8 mouse cellular contexts compared by ENCODE assay signal in genomic region chr14:51083805-51084204, GRCm38 (mm10). TPM values are rescaled to one million over a fixed set of nuclear protein-coding genes. Genes with fewer than 3 reads are reported as not detected.
DNase-seq lines count a peak whose midpoint lies in the region; ATAC-seq and TF ChIP-seq lines count a peak whose summit lies in the region.

No protein-coding gene starts in this region.

- WGBS in kidney, embryonic 15.5 days, result 16% methylated on average over 7 of the region's 7 CpGs
- 63% methylated on average over 7 of the region's 7 CpGs for WGBS in kidney, adult 2 months
- WGBS in intestine, embryonic 16.5 days, result 23% methylated on average over 7 of the region's 7 CpGs

- no peak for TF ChIP-seq CTCF in kidney, adult 2 months (conservative IDR thresholded peaks at IDR 0.05; ENCODE audit: insufficient read depth, insufficient read length, low read depth, low read length)
- no peak for TF ChIP-seq CTCF in cortical plate, adult 2 months (IDR thresholded peaks at IDR 0.05; ENCODE audit: extremely low read depth, insufficient read depth, low read length)

- no peaks in the 10 kb centered on the region for H3K9me3 ChIP-seq in kidney, embryonic 15.5 days (replicated peaks)
- H3K9me3 ChIP-seq in intestine, embryonic 16.5 days (ENCODE audit: control insufficient read depth, low read length), result no peaks in the 10 kb centered on the region

- H3K4me1 ChIP-seq in kidney, embryonic 15.5 days, result peaks cover 20% of the 10 kb centered on the region
- no peaks in the 10 kb centered on the region for H3K4me1 ChIP-seq in kidney, adult 2 months (ENCODE audit: control insufficient read depth, insufficient read depth, low read length)
- H3K4me1 ChIP-seq in cortical plate, adult 2 months (ENCODE audit: control insufficient read depth, insufficient read depth, low read length), result no peaks in the 10 kb centered on the region; the same call in 1 of the 2 replicates
- peaks cover 5% of the 10 kb centered on the region; the same call in 1 of the 2 replicates for H3K4me1 ChIP-seq in intestine, embryonic 16.5 days (ENCODE audit: control insufficient read depth, insufficient read depth, low read length)

- no peak overlapping the region for H3K9ac ChIP-seq in kidney, embryonic 15.5 days
- no peak overlapping the region for H3K9ac ChIP-seq in intestine, embryonic 16.5 days (ENCODE audit: low read depth, low read length)

- H3K4me2 ChIP-seq in kidney, embryonic 15.5 days, result peak overlapping the region; percentile 87
- peak overlapping the region; percentile 79 for H3K4me2 ChIP-seq in intestine, embryonic 16.5 days (ENCODE audit: low read depth, low read length)

- DNase-seq in kidney, adult 2 months, result no peak
- DNase-seq in neural tube, embryonic 10.5 days (ENCODE audit: extremely low spot score, low spot score), result peak; percentile 19
- DNase-seq in cerebellum, adult 11-12 months, result no peak
- no peak for DNase-seq in right cerebral cortex, postnatal 36 days (ENCODE audit: low spot score in 2 of 2)
- DNase-seq in adrenal gland, adult (ENCODE audit: inconsistent age in 2 of 2, low spot score in 1 of 2), result no peak

- ATAC-seq in kidney, embryonic 15.5 days (replicated peaks; ENCODE audit: low FRiP score), result no peak
- ATAC-seq in intestine, embryonic 16.5 days, result no peak

- no peaks in the 10 kb centered on the region for H3K36me3 ChIP-seq in kidney, embryonic 15.5 days
- H3K36me3 ChIP-seq in kidney, adult 2 months (ENCODE audit: control insufficient read depth, insufficient read depth, low read length), result no peaks in the 10 kb centered on the region
- H3K36me3 ChIP-seq in intestine, embryonic 16.5 days (ENCODE audit: control insufficient read depth, insufficient read depth, low read length), result no peaks in the 10 kb centered on the region

- no peak overlapping the region for H3K27ac ChIP-seq in kidney, embryonic 15.5 days
- H3K27ac ChIP-seq in kidney, adult 2 months (ENCODE audit: insufficient read depth, low read depth, low read length), result no peak overlapping the region
- no peak overlapping the region for H3K27ac ChIP-seq in cortical plate, adult 2 months (ENCODE audit: insufficient read depth, low read length)
- H3K27ac ChIP-seq in intestine, embryonic 16.5 days (ENCODE audit: low read length), result no peak overlapping the region

- no peak for TF ChIP-seq POLR2A in kidney, adult 2 months (IDR thresholded peaks at IDR 0.05; ENCODE audit: low read depth, low read length)
- TF ChIP-seq POLR2A in cortical plate, adult 2 months (IDR thresholded peaks at IDR 0.05; ENCODE audit: extremely low read depth, insufficient read depth, low read length), result no peak

- H3K4me3 ChIP-seq in kidney, embryonic 15.5 days (replicated peaks), result peak overlapping the region; percentile 61
- no peak overlapping the region for H3K4me3 ChIP-seq in kidney, adult 2 months (ENCODE audit: insufficient read depth, low read depth, low read length)
- H3K4me3 ChIP-seq in cortical plate, adult 2 months (ENCODE audit: insufficient read depth, low read length), result peak overlapping the region; percentile 85; the same call in 1 of the 2 replicates
- peak overlapping the region; percentile 63 for H3K4me3 ChIP-seq in intestine, embryonic 16.5 days (ENCODE audit: low read length)

- H3K27me3 ChIP-seq in kidney, embryonic 15.5 days, result peaks cover 8% of the 10 kb centered on the region
- H3K27me3 ChIP-seq in kidney, adult 2 months (replicated peaks; ENCODE audit: control insufficient read depth, insufficient read depth, low read length), result no peaks in the 10 kb centered on the region
- H3K27me3 ChIP-seq in intestine, embryonic 16.5 days (replicated peaks; ENCODE audit: control insufficient read depth, insufficient read depth, low read length), result no peaks in the 10 kb centered on the region

RNA-seq across cellular contexts. Expression of gene Rnase4, which starts 7.1 kb away (rescaled TPM):
- polyA plus RNA-seq in kidney, embryonic 15.5 days (2015; fragmentation: Nextera tagmentation; extraction: Ambion mirVana), result 37.8 and 40.5 TPM in 2 replicates
- 35.1 and 41.2 TPM in 2 replicates for polyA plus RNA-seq in kidney, adult 2 months (2012; rRNA removed)
- 31.6 and 34.1 TPM in 2 replicates for polyA plus RNA-seq in cortical plate, adult 2 months (2012; rRNA removed)
- 288 and 336 TPM in 2 replicates for polyA plus RNA-seq in intestine, embryonic 16.5 days (2015; fragmentation: Nextera tagmentation; extraction: Ambion mirVana)

RNA-seq across cellular contexts. Expression of gene Ang, which starts 7.1 kb away (rescaled TPM):
- polyA plus RNA-seq in kidney, embryonic 15.5 days (2015; fragmentation: Nextera tagmentation; extraction: Ambion mirVana), result 8.4 and 9.8 TPM in 2 replicates
- 4.7 and 5.1 TPM in 2 replicates for polyA plus RNA-seq in kidney, adult 2 months (2012; rRNA removed)
- 6.9 and 8.1 TPM in 2 replicates for polyA plus RNA-seq in cortical plate, adult 2 months (2012; rRNA removed)
- polyA plus RNA-seq in intestine, embryonic 16.5 days (2015; fragmentation: Nextera tagmentation; extraction: Ambion mirVana), result 76.1 and 85.7 TPM in 2 replicates

RNA-seq across cellular contexts. Expression of gene Olfr750, which starts 9.6 kb away (rescaled TPM):
- polyA plus RNA-seq in kidney, embryonic 15.5 days (2015; fragmentation: Nextera tagmentation; extraction: Ambion mirVana), result 0.04 TPM in 1 of 2 replicates, not detected in the other
- polyA plus RNA-seq in kidney, adult 2 months (2012; rRNA removed), result not detected in 2 replicates
- polyA plus RNA-seq in cortical plate, adult 2 months (2012; rRNA removed), result not detected in 2 replicates
- polyA plus RNA-seq in intestine, embryonic 16.5 days (2015; fragmentation: Nextera tagmentation; extraction: Ambion mirVana), result not detected in 2 replicates

RNA-seq across cellular contexts. Expression of gene Rnase12, which starts 26.3 kb away (rescaled TPM):
- 10.2 and 11.1 TPM in 2 replicates for polyA plus RNA-seq in kidney, embryonic 15.5 days (2015; fragmentation: Nextera tagmentation; extraction: Ambion mirVana)
- polyA plus RNA-seq in kidney, adult 2 months (2012; rRNA removed), result not detected in 2 replicates
- 0.30 TPM in 1 of 2 replicates, not detected in the other for polyA plus RNA-seq in cortical plate, adult 2 months (2012; rRNA removed)
- polyA plus RNA-seq in intestine, embryonic 16.5 days (2015; fragmentation: Nextera tagmentation; extraction: Ambion mirVana), result 0.37 and 0.54 TPM in 2 replicates

RNA-seq across cellular contexts. Expression of gene Eddm3b, which starts 30.4 kb away (rescaled TPM):
- polyA plus RNA-seq in kidney, embryonic 15.5 days (2015; fragmentation: Nextera tagmentation; extraction: Ambion mirVana), result 2.0 and 2.1 TPM in 2 replicates
- polyA plus RNA-seq in kidney, adult 2 months (2012; rRNA removed), result 0.42 and 0.64 TPM in 2 replicates
- polyA plus RNA-seq in cortical plate, adult 2 months (2012; rRNA removed), result not detected in 2 replicates
- polyA plus RNA-seq in intestine, embryonic 16.5 days (2015; fragmentation: Nextera tagmentation; extraction: Ambion mirVana), result not detected in 2 replicates
